Mouse (Mus musculus) telencephalon, adult 2 months (tissue): Measurements from ENCODE around the gene Pdlim1.
A peak's percentile ranks its signal among the peaks of the same experiment; 100 is the strongest.
"Not testable (repeated sequence)": the region's sequence is repeated elsewhere in the genome, so short reads cannot be mapped to it uniquely, and the experiment has no call there.

Experiments
- DNase-seq: peaks from one replicate; pipeline ENCODE4 v3.0.0-alpha.2; 2011; ENCODE audit warnings: low read depth, low spot score

Pdlim1 gene

GRCm38 (mm10) chr19:40240838-40241689 is 30.6 kb downstream of the Pdlim1 start:
- DNase-seq: peak; percentile 6

GRCm38 (mm10) chr19:40240360-40240759 is 31.3 kb downstream of the Pdlim1 start:
- DNase-seq: no peak

- DNase-seq: no peak
These were observed 33.3 kb downstream of the Pdlim1 start for GRCm38 (mm10) chr19:40238175-40238850.

- DNase-seq: no peak
These were observed 39.1 kb downstream of the Pdlim1 start for GRCm38 (mm10) chr19:40232560-40232959.

- no peak for DNase-seq
These were observed 39.7 kb downstream of the Pdlim1 start for GRCm38 (mm10) chr19:40231825-40232541.

GRCm38 (mm10) chr19:40231074-40231738 is 40.4 kb downstream of the Pdlim1 start:
- no peak for DNase-seq

- no peak for DNase-seq
These were observed 45.0 kb downstream of the Pdlim1 start for GRCm38 (mm10) chr19:40226516-40227151.

GRCm38 (mm10) chr19:40225761-40226110 is 45.9 kb downstream of the Pdlim1 start:
- DNase-seq: no peak

- peak; percentile 34 for DNase-seq
These were observed 46.4 kb downstream of the Pdlim1 start for GRCm38 (mm10) chr19:40225102-40225760.

- DNase-seq: not testable (repeated sequence)
These were observed 49.3 kb downstream of the Pdlim1 start for GRCm38 (mm10) chr19:40222307-40222706.

- no peak for DNase-seq
These were observed 50.8 kb downstream of the Pdlim1 start for GRCm38 (mm10) chr19:40220878-40221277.

- not testable (repeated sequence) for DNase-seq
These were observed 68.7 kb downstream of the Pdlim1 start for GRCm38 (mm10) chr19:40202947-40203346.

- DNase-seq: peak; percentile 32
These were observed 81.0 kb downstream of the Pdlim1 start for GRCm38 (mm10) chr19:40190596-40190995.

GRCm38 (mm10) chr19:40187160-40187559 is 84.5 kb downstream of the Pdlim1 start, which contains the start of gene Cyp2c70:
Cyp2c70 (minus strand) TSS chr19:40187333.
- no peak for DNase-seq

GRCm38 (mm10) chr19:40183600-40183999 is 88.0 kb downstream of the Pdlim1 start:
- peak; percentile 5 for DNase-seq

- DNase-seq: no peak
These were observed 93.3 kb downstream of the Pdlim1 start for GRCm38 (mm10) chr19:40178311-40178710.
